Mouse (Mus musculus) brown adipose tissue, adult 24 weeks (tissue): Measurements from ENCODE around the gene Mapk10. TPM values are rescaled to one million over a fixed set of nuclear protein-coding genes. Genes with fewer than 3 reads are reported as not detected.

Experiments used
- H3K27ac ChIP-seq: fragments of 200-500 bp; replicated peaks from 2 replicates; pipeline ENCODE4 v1.5.1; 2012; ENCODE audit warnings: low read depth, mild to moderate bottlenecking, low read length
- H3K4me1 ChIP-seq: fragments of 200-500 bp; 2 replicates; pipeline ENCODE4 v1.6.1; 2012; ENCODE audit warnings: low read length, mixed read lengths; ENCODE audit not compliant: control insufficient read depth, insufficient read depth, insufficient read length
- H3K4me3 ChIP-seq: fragments of 200-500 bp; 2 replicates; pipeline ENCODE4 v1.5.1; 2012; ENCODE audit warnings: low read depth, mild to moderate bottlenecking, low read length, moderate library complexity; ENCODE audit not compliant: insufficient read depth
- polyA plus RNA-seq: library from polyadenylated mRNA; stranded (reverse); fragments of >200 nt; gene quantifications from 2 replicates; pipeline ENCODE4 v1.2.4, GENCODE M21; 2012; ENCODE audit not compliant: missing spikeins, insufficient read depth, insufficient read length

Mapk10 gene
- polyA plus RNA-seq, 1 experiment: not detected

- Histone ChIP-seq H3K4me1 (no peaks in the 10 kb centered on the region), H3K27ac (no peak overlapping the region), H3K4me3 (no peak overlapping the region)
Measured at GRCm38 (mm10) chr5:103119618-103120017, 91.5 kb downstream of the Mapk10 start.

GRCm38 (mm10) chr5:103115571-103115970 is 95.6 kb downstream of the Mapk10 start:
- H3K4me3 ChIP-seq: no peak overlapping the region
- H3K4me1 ChIP-seq: no peaks in the 10 kb centered on the region
- no peak overlapping the region for H3K27ac ChIP-seq

GRCm38 (mm10) chr5:103112471-103112870 is 98.7 kb downstream of the Mapk10 start:
- H3K4me3 ChIP-seq: no peak overlapping the region
- no peak overlapping the region for H3K27ac ChIP-seq
- no peaks in the 10 kb centered on the region for H3K4me1 ChIP-seq

DNA sequence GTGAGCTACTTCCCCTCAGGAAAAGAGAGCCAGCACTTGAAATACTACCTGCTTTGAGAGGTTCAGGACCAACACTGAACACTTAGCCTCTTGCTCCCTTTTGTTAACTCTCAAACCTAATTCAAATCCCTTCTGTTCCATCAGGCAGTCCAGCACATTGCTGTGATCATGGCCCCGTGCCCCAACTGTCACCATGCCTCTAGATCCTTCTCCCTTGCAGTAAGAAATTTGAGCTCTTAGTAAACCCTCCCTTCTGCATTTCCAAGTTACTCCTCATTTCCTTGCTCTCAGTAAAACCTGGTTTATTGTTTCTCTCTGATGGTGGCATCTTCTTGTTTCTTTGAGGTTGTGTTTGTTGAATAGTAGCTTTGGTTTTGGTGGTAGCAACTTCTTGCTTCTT is 101.7 kb downstream of the Mapk10 start:
- Histone ChIP-seq H3K27ac (no peak overlapping the region), H3K4me3 (no peak overlapping the region), H3K4me1 (no peaks in the 10 kb centered on the region)

DNA sequence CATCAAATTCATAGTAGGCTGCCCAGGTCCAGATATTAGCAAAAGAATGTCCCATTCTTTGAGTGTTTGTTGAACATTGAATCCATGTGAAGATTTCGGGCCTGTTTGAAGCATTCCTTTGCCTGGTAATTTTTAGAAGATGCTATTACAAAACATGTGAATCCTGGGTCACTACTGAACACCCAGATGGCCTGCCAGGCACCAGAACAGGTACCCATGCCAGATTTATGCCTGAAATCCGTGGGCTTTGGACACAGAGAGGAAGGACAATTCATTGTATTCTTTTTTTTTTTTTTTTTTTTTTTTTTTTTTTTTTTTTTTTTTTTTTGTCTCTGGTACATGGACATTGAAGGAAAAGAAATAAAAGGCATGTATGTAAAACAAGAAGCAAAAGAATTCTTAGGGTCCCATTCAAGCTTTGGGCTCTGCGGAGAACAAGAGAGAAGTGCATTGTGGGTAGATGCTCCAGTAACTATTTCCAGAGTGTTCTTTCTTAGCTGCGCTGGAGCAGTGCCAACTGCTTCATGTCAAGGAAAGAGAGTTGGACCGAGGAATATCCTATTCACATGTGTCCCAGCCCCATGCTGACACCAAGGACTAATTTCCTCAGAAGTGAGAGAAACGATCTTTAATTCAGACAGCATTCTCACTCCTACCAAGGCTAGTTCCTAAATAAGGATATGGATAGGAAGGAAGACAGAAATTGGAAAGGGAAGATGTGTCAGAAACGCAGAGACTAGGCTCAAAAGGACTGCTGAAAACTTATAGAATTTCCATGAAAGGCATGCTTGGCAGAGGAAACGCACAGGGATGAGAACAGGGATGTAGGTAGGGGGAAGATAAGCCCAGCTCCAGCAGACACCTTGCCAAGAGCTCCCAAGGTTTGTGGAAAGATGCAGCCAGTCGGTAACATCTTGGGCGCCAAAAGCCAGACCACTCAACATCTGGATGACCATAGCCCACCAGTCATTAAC is 105.4 kb downstream of the Mapk10 start:
- Histone ChIP-seq H3K27ac (no peak overlapping the region), H3K4me3 (no peak overlapping the region), H3K4me1 (no peaks in the 10 kb centered on the region)

DNA sequence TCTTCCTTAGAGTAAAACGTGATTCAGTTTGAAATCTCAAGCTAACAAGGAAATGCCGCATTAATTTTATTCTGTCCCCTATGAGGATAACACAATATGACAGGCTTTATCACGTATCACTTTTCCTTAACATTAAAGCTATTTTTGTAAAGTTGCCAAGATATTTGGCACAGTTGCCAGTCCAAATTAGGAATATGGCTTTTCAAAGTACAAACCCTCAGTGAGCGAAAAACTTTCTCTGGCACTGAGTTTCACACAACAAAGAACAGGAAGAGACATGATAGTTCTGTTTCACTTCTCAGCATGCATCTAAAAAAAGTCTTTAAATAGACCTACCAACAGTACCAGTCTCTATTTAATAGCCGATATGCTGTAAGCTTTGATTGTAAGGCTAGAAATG is 107.1 kb downstream of the Mapk10 start:
- no peaks in the 10 kb centered on the region for H3K4me1 ChIP-seq
- no peak overlapping the region for H3K4me3 ChIP-seq
- no peak overlapping the region for H3K27ac ChIP-seq

- Histone ChIP-seq H3K4me3 (no peak overlapping the region), H3K27ac (no peak overlapping the region), H3K4me1 (no peaks in the 10 kb centered on the region)
Measured at GRCm38 (mm10) chr5:103102876-103103393, 108.2 kb downstream of the Mapk10 start.

DNA sequence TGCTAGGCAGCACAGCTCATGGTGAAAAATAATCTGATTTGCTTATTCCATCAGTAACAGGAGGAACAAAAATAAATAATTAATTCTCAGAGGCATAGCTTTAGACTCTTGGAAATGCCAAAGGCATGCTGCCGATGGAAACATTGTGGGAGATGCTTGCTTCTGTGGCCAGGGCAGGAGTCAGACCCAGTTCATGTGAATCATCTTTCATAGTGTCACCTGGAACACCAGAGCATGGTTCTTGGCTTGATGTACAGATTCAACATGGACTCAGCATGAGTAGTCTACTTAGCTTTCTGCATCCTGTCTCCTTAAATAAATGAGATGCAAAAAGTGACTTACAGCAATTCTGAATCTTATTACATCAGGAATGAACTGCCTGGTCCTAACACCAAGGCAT is 109.0 kb downstream of the Mapk10 start:
- no peaks in the 10 kb centered on the region for H3K4me1 ChIP-seq
- H3K27ac ChIP-seq: no peak overlapping the region
- H3K4me3 ChIP-seq: no peak overlapping the region

DNA sequence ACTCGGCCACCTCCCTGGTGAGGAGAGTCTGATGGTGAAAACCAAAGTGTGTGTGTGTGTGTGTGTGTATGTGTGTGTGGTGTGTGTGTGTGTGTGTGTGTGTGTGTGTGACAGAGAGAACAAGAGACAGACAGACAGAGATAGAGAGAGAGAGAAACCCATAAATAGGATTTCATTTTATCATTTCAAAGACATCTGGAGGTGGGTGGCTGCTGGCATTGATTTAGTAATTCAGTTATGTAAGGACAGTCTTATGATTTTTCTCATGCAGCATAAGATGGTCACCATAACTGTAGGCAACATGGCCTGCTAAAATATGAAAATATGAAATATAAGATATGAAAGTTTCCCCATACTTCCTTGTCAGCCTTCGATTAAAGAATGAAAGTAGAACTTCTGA is 117.0 kb downstream of the Mapk10 start:
- Histone ChIP-seq H3K27ac (no peak overlapping the region), H3K4me3 (no peak overlapping the region), H3K4me1 (no peaks in the 10 kb centered on the region)

DNA sequence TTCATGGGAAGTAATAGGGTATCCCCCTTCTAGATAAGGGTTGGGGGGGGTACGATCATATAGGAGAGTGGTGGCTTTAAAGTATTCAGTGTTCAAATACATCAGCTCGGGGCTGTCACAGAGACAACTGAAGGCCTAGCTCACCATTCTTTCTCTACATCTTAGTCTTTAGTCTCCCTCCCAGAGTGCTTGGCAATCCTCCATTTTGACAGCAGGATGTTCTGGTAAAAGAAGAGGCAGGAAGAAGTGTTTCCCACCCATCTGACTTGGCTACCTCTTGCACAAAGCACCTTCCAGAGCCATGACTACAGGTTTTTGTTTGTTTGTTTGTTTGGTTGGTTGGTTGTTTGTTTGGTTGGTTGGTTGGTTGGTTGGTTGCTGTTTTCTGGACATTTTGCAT is 125.3 kb downstream of the Mapk10 start:
- H3K4me1 ChIP-seq: no peaks in the 10 kb centered on the region
- H3K4me3 ChIP-seq: no peak overlapping the region
- no peak overlapping the region for H3K27ac ChIP-seq

GRCm38 (mm10) chr5:103075451-103075850 is 135.7 kb downstream of the Mapk10 start:
- H3K4me1 ChIP-seq: no peaks in the 10 kb centered on the region
- H3K4me3 ChIP-seq: no peak overlapping the region
- H3K27ac ChIP-seq: no peak overlapping the region

GRCm38 (mm10) chr5:103072200-103072825 is 138.8 kb downstream of the Mapk10 start:
- Histone ChIP-seq H3K4me3 (no peak overlapping the region), H3K4me1 (no peaks in the 10 kb centered on the region), H3K27ac (no peak overlapping the region)

DNA sequence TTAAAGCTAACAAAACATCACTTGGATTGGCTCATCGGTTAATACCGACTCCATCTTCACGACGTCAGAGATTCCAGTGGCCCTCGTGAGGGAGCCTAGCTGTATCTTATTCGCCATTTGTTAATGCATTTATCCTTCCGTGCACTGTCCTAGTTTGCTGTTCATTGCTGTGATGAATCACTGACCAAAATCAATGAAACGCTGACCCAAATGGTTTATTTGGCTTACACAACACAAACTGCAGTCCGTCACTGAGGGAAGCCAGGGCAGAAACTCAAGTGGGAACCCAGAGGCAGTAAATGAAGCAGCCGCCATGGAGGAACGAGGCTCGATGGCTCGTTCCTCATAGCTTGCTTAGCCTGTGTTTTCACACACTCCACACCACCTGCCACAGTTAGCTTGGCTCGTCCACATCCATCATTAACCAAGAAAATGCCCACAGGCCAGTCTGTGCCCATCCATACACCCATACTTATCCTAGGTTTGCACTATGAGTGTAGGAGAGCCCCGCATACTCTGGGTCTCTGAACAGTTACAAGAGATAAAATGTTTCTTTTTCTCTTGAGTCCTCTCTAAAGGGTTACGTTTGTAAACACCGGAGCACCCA is 140.0 kb downstream of the Mapk10 start:
- no peak overlapping the region for H3K4me3 ChIP-seq
- H3K27ac ChIP-seq: no peak overlapping the region
- no peaks in the 10 kb centered on the region for H3K4me1 ChIP-seq

GRCm38 (mm10) chr5:103050319-103050916 is 160.7 kb downstream of the Mapk10 start:
- Histone ChIP-seq H3K4me3 (no peak overlapping the region), H3K27ac (no peak overlapping the region), H3K4me1 (no peaks in the 10 kb centered on the region)

DNA sequence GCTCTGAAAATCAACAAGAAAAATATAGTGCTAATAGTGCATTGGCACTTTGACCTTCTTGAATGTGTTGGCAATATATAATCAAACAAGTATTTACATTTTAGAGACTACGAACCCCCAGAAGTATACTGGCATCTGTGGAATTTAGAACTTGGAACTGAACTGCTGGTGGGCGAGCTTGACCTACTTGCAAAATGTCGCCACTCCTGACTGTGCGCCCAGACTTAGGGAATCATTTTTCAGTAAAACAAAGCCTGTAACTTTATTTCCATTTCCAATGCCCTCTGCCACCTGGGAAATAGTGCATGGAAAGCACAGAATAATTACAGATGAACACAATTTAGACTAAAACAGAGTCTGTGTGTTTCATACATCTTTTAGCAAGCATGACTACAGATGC is 163.1 kb downstream of the Mapk10 start:
- Histone ChIP-seq H3K4me1 (no peaks in the 10 kb centered on the region), H3K27ac (no peak overlapping the region), H3K4me3 (no peak overlapping the region)
